Mouse (Mus musculus): ENCODE data around the gene Mad2l2.

DNA sequence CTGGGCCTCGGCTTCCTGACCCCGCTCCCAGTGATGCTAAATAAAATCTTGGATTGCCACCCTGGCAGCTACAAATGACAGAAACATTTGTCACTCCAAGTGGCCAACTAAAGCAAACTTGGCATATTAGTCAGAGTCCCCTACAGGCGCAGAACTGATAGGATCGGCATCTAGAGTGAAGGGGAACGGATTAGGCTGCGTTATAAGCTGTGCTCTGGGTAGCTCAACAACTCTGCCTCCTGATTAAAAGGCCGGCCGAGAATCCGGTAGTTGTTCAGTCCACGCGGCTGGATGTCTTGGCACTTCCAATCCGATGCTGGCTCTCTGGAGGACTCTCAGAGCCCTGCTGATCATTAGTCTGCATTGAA, 44.3 kb downstream of the Mad2l2 start:
- no peak for TF ChIP-seq CTCF (IDR thresholded peaks at IDR 0.05; ENCODE audit: extremely low read depth, insufficient read depth, low read length)
- TF ChIP-seq POLR2A (IDR thresholded peaks at IDR 0.05; ENCODE audit: extremely low read depth, insufficient read depth, low read length) = no peak

Measured in cortical plate, adult 2 months (tissue).